Mouse (Mus musculus) inflammation-experienced regulatory T-cells, adult 6 months (primary cell): ENCODE measurements around the gene 1700001K19Rik. TPM values are rescaled to one million over a fixed set of nuclear protein-coding genes. Genes with fewer than 3 reads are reported as not detected.
"Not testable (repeated sequence)": the region's sequence is repeated elsewhere in the genome, so short reads cannot be mapped to it uniquely, and the experiment has no call there.

Experiments used
- ATAC-seq: one replicate; pipeline ENCODE4 v1.8.0; 2017
- polyA plus RNA-seq, 3 experiments: library from polyadenylated mRNA; unstranded; fragments of 100-300 nt; shearing (Covaris generic); gene quantifications; one replicate each; pipeline ENCODE4 v1.2.1; 2017

Gene 1700001K19Rik
- polyA plus RNA-seq, 3 experiments from 2014 or later, result 1.1 TPM; not detected in 2

DNA sequence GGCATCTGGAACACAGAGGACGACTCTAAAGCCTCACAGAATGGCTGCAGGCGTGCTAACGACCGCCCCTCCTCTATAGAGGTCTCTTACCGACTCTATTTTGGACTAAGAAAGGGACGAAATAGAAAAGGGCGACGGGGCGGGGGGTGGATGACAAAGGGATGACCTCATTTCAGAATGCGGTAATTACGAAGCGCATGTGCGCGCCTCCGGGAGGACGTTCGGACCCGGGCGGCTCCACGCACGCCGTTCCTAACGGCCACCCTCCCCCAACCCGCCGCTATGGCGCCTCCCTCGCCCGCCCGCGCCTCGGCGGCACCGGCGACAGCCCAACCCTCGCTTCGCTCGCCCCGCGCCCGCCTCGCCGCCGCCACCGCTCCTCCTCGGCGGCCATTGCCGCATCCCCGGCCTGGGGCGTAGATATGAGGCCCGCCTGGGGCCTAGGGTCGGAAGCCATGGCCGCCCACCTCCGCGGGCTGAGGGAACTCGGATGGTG lies 13.3 kb upstream of the 1700001K19Rik start:
- ATAC-seq, result peak; percentile 29

GRCm38 (mm10) chr12:110693378-110693777 lies 11.0 kb upstream of the 1700001K19Rik start:
- ATAC-seq, result not testable (repeated sequence)

- no peak for ATAC-seq
Observed at GRCm38 (mm10) chr12:110689919-110690643, 7.7 kb upstream of the 1700001K19Rik start.

DNA sequence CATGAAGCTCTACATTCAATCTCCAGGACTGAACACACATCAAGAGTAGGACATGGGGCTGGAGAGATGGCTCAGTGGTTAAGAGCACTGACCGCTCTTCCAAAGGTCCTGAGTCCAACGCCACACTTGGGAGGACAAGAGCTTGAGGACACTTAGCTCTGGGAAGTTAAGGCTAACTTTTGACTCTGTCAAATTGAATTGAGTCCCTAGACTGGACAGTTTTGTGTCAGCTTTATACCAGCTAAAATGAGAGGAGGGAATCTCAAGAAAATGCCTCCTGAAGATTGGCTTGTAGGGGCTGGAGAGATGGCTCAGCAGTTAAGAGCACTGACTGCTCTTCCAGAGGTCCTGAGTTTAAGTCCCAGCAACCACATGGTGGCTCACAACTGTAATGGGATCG lies 6.5 kb upstream of the 1700001K19Rik start:
- ATAC-seq, result not testable (repeated sequence)

GRCm38 (mm10) chr12:110687894-110688734 lies 5.7 kb upstream of the 1700001K19Rik start:
- ATAC-seq, result no peak

- no peak for ATAC-seq
Observed at GRCm38 (mm10) chr12:110683580-110683979, 1.2 kb upstream of the 1700001K19Rik start.

GRCm38 (mm10) chr12:110681878-110682277 lies 541 bp downstream of the 1700001K19Rik start:
- no peak for ATAC-seq

DNA sequence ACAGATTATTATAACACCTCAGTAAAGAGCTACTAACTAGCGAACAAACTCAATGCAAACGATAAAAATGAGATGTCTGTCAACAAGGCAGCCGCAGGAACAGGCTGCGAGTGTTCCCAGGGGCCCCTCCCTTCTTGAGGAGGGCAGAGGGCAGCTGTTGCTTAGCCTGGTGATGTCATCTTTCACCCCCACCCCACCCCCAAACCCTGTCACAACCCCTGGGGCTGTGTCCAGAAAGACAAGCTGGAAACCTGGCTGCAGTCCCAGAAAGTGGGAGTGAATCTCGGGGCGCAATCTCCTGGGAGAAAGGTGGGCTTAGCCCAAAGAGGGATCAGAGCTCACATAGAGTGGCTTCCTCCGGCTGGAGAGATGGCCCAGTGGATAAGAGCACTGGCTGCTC lies 1.2 kb downstream of the 1700001K19Rik start:
- ATAC-seq, result no peak

- no peak for ATAC-seq
Observed at GRCm38 (mm10) chr12:110674243-110674642, 8.2 kb downstream of the 1700001K19Rik start.

DNA sequence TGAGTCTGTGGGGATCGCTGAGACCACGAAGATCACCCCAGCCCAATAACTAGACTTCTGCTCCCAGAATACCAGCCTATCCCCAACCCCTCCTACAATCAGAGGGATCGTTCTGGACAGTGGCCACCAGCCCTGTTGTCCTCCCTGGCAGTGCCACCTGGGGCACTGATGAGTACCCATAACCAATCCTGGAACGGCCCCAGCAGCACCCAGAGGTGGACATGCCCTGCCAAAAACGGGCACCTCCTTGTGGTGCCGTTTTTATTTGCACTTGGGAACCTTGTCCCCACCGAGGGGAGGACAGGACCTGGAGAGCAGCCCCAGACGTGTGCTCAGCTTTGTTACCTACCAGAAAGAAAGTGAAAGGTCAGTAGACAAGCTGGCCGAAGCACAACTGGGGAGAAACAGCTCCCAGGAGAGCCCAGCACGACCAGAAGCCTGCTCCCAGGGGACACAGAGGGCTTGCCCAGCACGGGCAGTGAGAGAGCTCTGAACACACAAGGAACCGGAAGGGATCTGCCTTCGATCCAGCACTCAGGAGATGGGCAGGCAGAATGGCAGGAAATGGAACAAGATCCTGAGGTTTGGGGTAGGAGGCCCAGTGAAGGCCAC lies 14.8 kb downstream of the 1700001K19Rik start:
- ATAC-seq, result no peak

DNA sequence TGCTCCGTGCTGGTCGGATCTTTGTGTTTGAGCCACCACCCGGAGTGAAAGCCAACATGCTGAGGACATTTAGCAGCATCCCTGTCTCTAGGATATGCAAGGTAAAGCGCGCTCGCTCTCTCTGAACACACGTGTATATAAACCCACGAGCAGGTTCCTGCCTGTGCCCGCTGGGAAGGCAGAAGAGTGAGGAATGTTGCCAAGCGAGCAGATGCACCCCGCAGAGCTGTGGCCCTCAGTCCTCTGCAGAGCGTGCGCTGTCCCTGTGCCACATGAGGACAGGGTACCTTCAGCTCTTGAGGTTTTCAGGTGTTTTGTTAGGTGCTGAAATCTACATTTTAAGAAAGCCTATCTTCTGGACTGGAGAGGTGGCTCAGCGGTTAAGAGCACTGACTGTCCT lies 20.7 kb downstream of the 1700001K19Rik start:
- no peak for ATAC-seq

- no peak for ATAC-seq
Observed at GRCm38 (mm10) chr12:110651464-110651863, 31.0 kb downstream of the 1700001K19Rik start.

DNA sequence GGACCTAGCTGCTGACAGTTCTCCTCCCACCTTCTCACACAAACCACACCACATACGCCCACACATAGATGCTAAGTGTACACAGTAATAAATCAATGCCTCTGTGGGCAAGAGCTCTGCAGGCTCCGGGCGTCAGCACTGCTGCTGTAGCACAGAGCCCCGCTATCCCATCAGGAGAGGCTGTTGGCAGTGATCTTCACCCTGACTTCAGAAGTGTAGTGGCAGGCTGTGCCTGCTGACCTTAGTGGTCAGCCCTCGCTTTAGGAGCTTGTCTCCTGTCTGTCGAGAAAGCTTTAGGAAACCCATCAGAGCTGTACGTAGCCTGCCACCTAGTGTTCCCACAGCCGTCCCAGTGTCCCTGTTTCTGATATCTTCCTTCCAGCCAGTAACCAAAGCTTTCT lies 32.2 kb downstream of the 1700001K19Rik start:
- ATAC-seq, result no peak

- no peak for ATAC-seq
Observed at GRCm38 (mm10) chr12:110637507-110638114, 44.8 kb downstream of the 1700001K19Rik start.

GRCm38 (mm10) chr12:110636293-110636692 lies 46.1 kb downstream of the 1700001K19Rik start:
- no peak for ATAC-seq

DNA sequence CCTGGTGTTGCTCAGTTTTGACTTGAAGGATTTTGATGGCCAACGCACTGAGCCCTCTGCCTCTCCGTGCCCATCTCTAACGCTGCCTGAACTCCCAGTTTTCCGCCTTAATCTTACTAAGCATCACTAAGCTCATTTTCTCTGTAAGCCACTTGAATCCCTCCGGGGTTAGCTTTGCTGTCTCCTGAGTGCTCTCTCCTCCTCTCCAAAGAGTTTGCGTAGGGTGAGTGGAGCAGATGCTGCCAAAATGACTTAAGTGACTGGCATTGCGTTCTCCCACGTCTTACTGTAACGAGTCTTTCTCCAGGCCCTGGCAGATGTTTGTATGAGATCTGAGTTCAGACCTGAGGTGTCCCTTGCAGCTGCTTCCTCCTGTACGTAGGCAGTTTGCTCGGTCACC lies 52.4 kb downstream of the 1700001K19Rik start:
- no peak for ATAC-seq

Other genes with a start within 250 kb of the 1700001K19Rik start
- 100 to 1,000 TPM; 506 to 623 (median 523) TPM for gene Ppp2r5c, start 235.5 kb downstream of the 1700001K19Rik start, polyA plus RNA-seq
- gene Dync1h1, start 81.2 kb downstream of the 1700001K19Rik start, polyA plus RNA-seq, result 10 to 100 TPM; 32.4 to 52.5 (median 48.5) TPM
- gene Hsp90aa1, start 20.1 kb upstream of the 1700001K19Rik start, polyA plus RNA-seq, result 100 to 1,000 TPM; 173 to 271 (median 181) TPM
- gene Wdr20, start 55.3 kb upstream of the 1700001K19Rik start, polyA plus RNA-seq, result 10 to 100 TPM; 24.8 to 34.0 (median 33.4) TPM
- gene Mok, start 158.3 kb upstream of the 1700001K19Rik start, polyA plus RNA-seq, result under 1 TPM in 2 of 3 experiments, not detected in 1; 0.50 to 0.57 TPM
- gene Zfp839, start 167.6 kb upstream of the 1700001K19Rik start, polyA plus RNA-seq, result 1 to 10 TPM; 1.7 to 2.4 (median 2.3) TPM
- 10 to 100 TPM; 38.4 to 45.4 (median 43.2) TPM for gene Cinp, start 206.5 kb upstream of the 1700001K19Rik start, polyA plus RNA-seq
- gene Tecpr2, start 206.6 kb upstream of the 1700001K19Rik start, polyA plus RNA-seq, result 1 to 10 TPM in 2 of 3 experiments, under 1 TPM in 1; 0.88 to 1.6 (median 1.4) TPM